Mouse (Mus musculus): ENCODE data around the gene Sdhaf3.

DNA sequence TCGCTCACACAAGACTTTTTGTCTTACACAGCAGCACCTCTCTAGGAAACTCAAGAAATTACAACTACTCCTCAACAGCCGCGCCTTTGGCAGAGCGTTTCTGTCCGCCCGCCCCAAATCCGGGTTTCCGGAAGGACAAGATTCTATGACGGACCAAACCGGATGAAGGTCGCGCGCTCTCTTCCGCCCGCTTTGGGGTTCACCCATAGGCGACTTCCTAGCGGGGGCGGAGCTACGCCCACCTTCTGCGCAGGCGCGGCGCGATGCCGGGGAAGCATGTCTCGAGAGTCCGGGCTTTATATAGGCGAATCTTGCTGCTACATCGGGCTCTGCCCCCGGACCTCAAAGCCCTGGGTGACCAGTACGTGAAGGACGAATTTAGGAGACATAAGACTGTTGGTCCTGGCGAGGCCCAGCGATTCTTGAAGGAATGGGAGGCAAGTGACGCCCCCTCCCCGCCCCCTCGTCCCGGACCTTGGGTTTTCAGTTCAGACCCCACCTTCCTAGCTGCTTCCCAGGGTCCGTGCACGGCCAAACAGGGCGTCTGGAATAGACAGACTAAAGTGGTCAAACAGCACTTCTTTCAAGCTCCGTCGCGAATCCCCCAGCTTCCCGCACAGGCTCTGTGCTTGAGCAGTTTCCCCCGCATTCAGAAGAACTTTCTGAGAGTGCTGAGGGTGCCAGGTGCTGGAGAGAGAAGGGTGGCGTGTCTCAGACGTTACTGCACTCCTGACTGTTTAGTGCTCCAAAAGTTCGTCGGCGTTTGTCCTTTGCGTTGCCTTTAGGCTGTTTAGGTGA, at the start of gene Sdhaf3:
- TF ChIP-seq CTCF (IDR thresholded peaks at IDR 0.05; ENCODE audit: insufficient read depth, low read depth, low read length) (no peak), POLR2A (IDR thresholded peaks at IDR 0.05; ENCODE audit: insufficient read depth, low read depth, low read length) (peak; percentile 59; the same call in 1 of the 2 replicates)

Data from olfactory bulb, adult 2 months (tissue).